Mouse (Mus musculus) cerebellum, adult 2 months (tissue): ENCODE measurements around the gene Csnk1g1.

Source experiments
- CTCF ChIP-seq: fragments of 200-500 bp; IDR thresholded peaks from 2 replicates; pipeline ENCODE4 v1.5.1; 2011; ENCODE audit warnings: low read depth, mild to moderate bottlenecking, control low read depth, low read length, moderate library complexity, borderline replicate concordance; ENCODE audit not compliant: insufficient read depth
- POLR2A ChIP-seq: fragments of 200-500 bp; IDR thresholded peaks from 2 replicates; pipeline ENCODE4 v1.6.1; 2011; ENCODE audit warnings: low read length, control low read depth, borderline replicate concordance; ENCODE audit not compliant: insufficient read depth

DNA sequence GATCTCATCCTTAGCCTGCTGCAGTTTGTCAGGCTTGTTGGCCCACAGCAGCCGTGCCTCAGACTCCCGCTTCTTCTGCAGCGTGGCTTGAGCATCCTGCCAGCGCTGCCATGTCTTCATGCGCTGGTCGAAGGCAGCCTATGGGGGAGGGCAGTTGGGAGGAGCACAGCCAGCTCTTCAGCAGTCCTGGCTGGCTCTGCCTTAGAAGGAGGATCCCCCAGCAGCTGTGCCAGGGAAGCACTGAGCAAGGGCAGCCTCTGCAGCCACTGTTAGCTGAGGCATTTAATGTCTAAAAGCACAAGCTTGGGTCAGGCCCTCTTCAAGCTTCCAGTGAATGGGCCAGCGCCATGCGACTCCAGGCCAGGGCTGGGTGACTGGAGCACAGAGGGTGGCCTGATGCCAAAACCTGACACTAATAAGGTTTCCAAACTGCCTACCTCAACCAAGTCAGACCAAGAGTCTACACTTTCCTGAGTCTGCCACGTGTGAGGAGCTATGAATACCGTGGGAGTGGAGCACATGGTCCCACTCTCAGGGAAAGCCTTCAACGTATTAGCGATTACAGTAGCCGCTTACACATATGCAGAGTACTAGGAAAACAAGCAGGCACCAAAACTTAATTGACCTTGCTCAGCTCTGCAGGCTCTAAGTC lies 182.0 kb downstream of the Csnk1g1 start:
- TF ChIP-seq CTCF = no peak
- TF ChIP-seq POLR2A = no peak
